Mouse (Mus musculus) adrenal gland, adult (tissue): ENCODE data around the gene A3galt2.

Experiments used
- DNase-seq, 2 experiments: peaks; one replicate each; pipeline ENCODE4 v3.0.0; 2022 to 2023; ENCODE audit warnings: low spot score in 1 of 2; ENCODE audit not compliant: inconsistent age in 2 of 2

Gene A3galt2

DNA sequence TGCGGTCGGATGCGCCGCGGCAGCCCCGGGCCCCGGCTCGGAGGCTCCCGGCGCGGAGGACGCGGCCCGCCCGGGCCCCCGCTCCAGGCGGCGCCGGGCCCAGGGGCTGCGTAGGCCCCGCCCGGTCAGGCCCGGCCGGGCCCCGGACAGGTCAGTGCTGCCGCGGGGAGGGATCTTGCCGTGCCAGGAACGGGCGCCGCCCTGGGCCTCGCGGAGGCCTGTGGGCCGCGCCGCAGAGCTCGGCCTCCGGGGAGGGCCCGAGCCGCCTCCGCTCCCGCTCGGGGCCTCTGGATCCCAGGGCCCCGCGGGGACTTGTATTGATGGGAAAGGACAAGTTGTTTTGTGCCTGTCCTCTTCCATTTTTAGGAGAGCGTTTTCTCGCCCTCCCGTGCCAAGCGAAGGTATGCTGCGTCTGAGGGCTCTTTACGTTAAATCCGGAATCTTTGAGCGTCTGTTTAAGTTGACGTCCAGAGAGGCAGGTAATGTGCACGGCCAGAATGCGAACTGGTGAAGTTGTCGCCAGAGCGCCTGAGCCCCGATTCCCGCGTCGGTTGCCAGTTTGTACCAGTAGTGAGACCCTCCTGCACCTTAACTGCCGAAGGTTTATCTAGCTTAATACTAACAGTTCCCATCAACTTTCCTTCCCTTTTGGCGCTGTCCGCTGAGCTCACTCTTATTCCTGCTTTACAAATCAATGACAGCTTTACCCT, 27.3 kb upstream of the A3galt2 start:
- DNase-seq, result peak; percentile 83 to 92

DNA sequence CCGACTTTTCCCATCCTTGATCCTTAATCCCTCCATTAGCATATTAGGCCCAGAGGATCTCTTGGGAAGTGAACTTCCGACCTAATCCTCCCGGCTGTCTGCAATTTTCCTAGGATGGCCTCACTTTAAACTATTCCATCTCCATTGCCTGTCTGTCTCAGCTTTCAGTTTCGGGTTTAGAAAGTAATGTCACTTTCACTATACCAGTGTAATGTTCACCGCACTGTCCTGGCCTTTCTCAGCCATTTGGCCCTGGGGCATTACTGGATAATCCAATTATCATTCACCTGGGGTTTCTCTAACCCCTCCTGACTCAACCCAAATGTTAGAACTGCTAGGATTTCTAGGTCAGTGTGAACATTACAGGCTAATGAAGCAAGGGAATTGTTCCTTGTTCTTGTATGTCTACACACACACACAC, 26.7 kb upstream of the A3galt2 start:
- DNase-seq, result peak in 1 of 2 experiments; percentile 70

DNA sequence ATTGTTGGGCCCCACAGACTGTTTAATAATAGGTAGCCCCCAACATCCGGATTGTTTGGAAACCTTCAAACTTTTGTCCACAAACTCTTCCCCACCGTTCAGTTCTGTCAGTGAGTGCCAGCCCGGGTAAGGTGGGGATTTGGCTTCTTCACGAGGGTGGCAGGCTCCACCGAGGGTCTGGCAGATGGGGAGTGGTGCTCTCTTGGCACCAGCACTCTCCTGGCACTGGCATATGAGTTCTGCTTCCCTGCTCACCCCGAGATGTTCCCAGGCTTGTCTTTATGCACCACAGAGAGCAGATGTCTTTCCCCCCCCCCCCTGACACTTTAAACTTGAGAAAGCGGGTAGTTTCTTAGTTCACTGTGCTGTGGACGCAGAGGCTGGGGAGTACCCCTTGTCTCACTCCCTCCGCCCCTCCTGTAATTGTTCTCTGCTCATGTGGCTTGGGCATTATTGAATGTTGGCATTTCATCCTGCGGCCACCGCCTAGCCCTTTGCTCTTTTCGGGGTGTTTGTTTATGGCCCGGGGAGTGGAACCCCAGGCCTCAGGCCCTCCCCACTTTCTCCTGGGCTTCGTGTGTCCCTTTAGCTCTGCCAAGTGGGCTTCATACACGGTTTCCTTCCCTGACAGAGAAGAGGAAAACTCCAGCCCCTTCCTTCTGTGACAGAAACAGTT, 26.0 kb upstream of the A3galt2 start:
- DNase-seq, result no peak

DNA sequence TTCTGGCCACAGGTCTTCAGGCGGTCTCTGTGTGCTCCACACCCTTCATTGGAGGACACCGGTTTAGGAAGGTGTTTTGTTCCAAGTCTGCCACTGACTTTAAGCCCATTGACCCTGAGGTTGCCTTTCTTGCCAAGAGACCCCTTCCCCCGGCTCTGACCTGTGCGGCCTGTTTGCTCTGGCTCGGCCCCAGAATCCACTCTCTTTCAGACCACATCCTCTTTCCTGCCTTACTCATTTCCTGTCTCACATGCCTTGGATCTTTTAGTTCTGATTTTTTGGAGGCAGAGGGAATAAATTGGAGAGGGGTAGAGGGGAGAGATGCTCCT, 25.5 kb upstream of the A3galt2 start:
- peak in 1 of 2 experiments; percentile 65 for DNase-seq

DNA sequence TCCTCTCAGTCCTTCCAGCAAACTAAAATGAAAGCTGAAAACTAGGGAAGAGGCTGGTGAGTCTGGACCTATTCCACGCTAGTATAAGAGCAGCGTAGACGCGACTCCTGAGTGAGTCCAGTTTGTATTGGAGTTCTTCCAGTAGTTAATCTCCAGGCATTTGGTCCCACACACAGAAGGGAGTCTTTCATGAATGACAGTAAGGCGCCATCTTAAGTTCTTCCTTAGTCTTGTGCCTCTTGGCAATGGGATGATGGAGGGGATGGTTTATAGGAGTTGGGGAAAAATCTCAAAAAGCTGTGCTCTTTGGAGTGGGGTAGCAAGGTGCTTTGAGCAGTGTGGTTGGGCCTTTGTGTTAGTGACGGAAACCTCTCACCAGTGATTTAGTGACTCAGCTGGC, 24.9 kb upstream of the A3galt2 start:
- DNase-seq, result no peak

DNA sequence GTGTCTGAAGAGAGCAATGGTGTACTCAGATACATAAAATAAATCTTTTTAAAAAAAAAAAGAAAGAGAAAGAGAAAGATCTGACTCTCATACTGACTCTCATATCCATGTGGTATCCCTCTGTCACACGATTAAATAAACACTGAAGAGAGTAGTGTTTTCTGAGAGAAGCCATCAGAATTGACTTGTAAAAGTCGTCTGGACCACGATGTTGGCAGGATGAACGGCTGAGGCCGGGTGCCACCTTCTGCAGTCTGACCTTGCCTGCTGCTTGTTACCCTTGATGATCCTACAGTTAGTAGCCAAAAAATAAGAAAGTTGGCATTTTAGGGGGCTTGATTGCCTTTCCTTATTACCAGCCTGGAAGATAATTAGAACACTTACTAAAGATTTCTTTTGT, 22.4 kb upstream of the A3galt2 start:
- DNase-seq, result no peak

DNA sequence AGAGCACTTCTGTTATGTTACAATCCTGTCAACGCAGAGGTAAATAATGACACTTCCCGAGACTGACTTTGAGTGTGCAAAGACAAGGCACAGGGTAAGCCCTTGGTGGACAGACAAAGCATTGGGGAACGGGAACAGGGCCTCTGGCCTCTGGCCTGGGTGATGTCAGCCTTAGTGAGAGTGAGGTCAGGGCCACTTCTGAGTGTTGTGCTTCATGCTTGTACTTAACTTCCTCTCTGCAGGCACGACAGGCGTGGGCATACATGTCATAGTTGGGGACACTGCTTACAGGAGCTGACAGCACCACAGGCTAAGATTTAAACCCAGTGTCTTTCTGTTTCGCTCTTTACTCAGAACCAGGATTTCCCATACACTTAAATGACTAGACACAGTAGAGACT, 21.7 kb upstream of the A3galt2 start:
- DNase-seq, result peak; percentile 71 to 83

DNA sequence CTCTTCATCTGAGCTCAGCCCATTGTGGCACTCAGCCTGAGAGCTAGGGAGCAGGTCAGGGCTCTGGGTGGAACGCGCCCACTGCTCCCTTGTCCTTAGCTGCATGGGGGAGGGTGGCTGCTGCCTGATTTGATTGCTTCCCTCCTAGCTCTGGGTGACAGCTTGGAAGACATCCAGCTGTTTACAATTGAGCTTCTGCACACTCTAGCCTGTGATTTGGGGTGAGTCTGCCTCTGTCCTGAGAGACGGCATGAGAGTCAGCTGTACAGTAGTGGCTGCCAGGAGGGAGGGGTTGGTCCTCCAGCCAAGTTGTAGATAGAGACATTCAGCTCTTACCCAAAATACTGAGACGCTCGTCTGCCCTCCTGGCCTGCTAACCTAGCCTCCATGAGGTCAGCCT, 20.9 kb upstream of the A3galt2 start:
- DNase-seq, result peak; percentile 61 to 83

DNA sequence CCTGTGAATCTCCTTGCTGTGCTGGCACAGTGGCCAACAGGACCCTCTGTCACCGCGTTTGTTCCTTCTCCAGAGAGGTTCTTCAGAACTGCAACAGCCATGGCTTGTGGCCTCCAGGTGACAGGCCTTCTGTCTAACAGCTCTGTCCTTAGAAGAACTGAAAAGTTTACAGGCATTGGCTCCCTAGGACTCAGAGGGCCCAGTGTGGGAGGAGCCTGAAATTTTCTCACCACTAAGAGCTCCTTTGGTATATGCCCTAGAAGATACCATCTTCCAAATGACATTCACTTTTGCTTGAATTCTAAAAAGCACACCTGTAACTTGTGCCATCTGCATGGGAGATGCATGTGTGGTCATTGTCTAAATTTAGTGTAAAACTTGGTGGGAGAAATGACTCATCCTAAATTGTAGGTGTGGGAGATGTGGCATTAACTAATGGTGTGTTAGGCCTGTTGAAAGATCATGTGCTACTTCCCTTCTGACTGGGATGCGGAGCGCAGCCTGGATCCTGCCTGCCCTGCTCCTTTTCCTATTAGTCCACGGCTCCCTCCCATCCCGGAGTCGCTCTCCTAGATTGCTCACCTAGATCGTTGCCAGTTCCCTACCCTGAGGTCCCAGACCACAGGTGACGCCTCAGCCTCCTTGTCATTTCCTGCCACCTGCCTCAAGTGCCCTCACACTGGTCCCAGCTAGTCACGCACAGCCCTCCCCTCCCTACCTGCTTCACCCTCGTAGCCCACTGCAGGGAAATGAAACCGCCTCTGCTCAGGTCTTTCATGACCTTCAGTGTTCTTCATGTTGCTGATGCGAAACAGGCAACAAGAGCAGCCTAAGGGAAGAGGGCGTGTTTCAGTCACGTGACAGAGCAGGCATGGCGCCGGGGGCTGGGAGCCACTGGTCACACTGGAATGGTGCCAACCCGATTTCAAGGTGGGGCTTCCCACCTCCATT, 20.2 kb upstream of the A3galt2 start:
- DNase-seq, result peak in 1 of 2 experiments; percentile 55

DNA sequence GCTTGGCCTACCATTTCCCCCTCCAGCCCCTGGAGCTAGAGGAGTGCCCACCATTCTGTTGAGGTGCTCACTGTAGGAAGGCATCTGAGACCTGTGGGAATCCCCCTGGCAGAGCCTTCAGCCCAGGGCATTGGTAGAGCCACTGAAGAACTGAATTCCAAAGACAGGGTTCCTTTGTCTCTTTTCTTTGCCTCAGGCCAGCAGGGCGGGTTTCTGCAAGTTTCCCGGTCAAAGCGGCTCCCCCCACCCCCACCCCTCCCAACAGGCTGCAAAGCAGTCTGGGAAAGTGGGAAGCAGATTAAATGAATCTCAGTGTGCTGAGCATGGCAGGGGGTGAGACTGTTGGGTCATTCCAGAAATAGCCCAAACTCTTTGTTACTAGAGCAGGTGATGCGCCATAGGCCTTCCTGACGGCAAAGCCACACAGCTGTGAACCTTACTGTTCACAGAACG, 18.0 kb upstream of the A3galt2 start:
- DNase-seq, result no peak

DNA sequence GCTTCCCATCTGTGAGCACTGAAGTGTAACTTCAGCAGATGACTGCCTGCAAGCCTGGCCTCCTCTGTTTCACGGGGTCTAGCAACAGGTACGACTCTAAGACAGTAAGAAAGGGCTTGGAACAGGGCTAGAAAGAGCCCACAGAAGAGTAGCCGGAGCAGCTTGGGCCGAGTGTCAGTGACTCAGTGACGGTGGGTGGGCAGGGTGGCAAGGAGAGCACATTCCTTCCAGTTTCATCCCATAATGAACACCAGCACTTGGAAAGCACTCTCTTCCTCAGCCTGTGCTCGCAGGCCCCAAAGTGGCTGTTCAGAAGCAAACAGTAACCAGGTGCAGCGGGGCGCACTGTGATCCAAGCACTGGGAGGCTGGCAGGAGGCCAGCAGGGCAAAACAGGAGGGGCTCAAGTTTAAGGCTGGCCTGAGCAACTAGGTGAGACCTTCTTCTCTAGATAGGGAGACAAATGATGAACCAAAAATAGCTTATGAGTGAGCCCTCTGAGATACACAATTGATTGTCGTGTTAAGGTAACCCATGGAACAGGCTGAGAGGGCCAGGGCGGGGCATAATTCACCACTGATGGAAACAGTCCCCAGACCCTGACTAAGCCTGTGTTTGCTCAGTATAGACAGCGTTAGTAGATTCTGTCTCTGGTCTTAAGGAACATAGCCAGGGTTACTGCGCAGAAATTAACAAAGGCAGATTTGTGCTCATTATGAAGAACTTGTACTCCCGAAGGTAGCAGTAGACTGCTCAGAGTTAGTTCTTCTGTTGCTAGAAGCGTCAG, 17.1 kb upstream of the A3galt2 start:
- no peak for DNase-seq

DNA sequence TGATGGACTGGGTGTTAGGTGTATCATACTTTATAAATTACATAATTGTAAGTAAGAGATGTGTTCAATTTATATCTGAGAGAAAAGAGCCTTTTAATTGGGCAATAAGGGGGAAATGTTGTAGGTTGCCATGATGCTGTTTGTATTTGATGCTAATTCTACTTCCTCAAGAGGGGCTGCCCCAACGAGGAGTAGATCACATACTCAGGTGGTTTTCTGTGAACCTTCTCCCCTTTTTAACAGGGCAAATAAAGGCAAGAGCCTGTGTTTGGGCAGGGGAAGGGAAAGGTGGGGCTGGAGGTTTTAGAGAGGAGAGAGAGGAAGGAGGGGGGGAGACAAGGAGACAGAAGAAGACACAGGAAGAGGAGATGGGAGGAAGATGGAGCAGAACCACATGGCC, 14.3 kb upstream of the A3galt2 start:
- DNase-seq, result no peak

DNA sequence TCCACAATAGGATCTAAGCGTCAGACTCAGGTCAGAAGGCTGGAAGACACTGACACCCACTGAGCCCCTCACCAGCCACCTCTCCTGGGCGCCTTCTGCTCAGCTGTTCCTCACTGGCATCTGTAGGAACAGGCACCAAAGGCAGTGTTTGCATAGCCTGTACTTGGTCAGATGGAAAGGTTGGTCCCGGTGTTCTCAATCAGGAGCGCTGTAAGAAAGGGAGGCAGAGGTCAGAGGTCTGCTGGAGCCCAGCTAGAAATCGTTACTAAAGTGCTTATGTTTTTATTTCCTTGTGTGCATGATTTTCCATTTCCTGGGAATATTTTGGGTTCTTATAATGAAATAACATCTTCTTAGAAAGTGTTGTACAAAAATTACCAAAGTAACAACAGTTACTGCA, 13.3 kb upstream of the A3galt2 start:
- DNase-seq, result no peak

DNA sequence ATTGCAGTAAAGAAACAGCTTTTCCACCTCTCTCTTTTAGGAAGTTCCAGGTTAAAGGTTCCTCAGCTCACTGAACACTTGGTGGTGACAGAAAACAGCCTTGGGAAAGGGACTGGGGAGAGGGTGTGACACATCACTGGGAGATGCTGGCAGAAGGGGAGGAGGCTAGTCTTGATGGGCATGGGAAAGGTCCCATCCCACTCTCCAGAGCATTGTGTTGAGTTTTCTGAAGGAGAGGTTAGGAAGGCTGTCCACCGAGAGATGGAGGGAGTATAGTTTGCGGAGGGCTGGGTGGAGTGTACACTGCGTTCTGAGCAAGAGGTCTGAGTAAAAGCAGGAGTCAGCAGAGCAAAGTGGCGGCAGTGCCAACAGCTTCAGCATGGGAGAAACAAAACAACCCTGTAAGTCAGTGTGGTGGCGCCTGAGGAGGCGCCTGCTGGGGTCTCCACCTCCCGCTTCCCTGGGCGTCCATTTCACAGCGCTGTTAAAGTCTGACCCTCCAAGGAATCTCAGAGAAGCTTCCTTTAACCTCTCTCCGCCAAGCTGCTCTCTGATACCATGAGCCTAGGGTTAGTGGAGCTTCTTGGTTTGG, 12.7 kb upstream of the A3galt2 start:
- DNase-seq, result peak in 1 of 2 experiments; percentile 50

DNA sequence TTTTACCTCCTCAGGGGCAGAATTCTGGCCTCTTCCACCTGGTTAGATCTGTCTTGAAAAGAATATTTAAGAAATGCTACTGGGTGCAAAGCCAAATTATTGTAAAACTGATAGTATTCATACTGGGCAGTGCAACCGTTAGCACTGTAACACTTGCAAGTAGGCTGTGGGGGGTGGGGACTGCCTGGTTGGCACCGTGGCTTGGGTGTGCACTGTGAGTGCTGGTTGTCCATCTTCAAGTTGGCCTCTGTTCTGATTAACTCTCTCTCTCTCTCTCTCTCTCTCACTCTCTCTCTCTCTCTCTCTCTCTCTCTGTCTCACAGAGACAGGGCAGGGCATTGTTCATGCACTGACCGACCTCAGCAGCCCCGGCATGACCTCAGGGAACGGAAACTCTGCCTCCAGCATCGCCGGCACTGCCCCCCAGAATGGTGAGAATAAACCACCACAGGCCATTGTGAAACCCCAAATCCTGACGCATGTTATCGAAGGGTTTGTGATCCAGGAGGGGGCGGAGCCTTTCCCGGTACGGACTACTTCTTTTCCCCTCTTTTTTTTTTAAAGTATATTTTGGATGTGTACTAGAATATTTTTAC, 12.0 kb upstream of the A3galt2 start:
- DNase-seq, result no peak

DNA sequence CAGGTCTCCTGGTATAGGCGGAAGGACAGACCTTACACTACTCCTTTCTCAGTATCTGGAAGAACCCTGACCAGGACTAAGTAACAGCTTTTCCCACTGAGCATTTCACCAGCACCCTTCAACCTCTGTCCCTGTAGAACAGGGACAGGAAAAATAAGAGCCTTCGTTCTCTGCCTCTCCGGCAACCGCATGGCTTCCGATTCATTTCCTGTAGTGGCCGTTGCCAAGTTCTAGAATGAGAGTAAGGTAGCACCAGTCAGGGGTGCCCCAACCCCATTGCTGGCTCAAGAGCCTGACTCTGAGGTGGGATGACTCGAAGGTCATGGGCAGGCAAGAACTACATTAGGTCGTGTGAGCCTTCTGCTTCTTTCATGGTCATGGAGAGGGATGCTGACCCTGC, 10.0 kb upstream of the A3galt2 start:
- DNase-seq, result no peak

DNA sequence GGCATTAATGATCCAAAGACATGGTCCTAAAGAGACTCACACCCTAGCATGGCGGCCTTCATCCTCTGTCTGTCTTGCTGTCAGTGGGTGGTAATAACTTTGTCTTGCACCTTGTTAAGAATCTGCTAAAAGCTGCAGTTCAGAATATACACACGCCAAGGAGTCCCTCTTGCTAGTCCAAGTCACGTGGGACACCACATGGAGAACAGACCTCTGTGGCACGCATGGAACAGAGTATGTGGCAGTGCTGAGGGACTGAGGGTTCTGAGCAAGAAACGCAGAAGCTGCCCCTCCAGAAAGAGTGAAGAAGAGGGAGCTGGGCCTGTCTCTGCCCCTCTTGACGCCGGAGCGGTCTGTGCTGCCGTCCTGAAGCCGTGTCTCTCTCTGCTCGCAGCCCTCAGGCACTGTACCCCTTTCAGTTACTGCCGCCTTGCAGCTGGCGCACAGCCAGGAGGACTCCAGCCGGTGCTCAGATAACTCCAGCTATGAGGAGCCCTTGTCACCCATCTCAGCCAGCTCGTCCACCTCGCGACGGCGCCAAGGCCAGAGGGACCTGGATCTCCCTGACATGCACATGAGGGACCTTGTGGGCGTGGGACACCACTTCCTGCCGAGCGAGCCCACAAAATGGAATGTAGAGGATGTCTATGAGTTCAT, 7.4 kb upstream of the A3galt2 start:
- DNase-seq, result peak; percentile 66 to 79

DNA sequence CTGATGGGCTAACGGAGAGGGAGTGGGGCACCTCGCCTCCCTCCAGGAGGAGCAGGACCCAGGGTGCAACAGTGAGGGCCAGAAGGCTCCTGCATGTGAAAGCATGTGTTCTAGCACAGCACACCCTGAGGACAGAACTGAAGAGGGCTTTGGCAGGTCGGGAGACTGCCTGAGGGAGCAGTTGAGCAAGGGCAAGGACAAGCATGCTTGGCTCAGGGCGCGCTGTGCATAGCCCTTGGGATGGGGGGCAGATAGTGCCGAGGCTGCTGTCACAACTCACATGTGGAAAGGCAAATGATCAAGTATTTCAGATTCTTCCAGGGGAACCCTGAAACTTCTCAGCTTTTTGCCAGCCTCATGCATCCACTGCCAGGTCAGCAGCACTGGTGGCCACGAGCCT, 6.9 kb upstream of the A3galt2 start:
- DNase-seq, result peak in 1 of 2 experiments; percentile 52

DNA sequence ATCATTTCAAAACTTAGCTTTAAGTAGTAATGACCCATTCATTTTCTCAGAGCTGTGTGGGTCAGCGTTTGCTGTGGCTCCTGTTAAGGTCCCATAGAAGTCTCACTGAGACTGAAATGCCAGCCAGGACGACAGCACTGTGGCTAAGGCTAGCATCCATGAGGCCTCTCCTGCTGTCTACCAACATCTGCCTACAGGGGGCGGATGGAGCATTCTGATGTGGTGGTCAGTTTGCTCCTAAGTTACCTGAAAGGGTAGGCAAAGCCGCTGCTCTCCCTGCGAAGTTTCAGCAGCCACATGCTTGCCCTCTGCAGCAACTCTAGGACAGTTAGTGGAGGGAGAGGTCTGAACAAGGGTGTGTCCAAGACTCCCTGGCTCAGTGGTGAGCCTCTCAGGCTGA, 4.2 kb upstream of the A3galt2 start:
- DNase-seq, result no peak
